Mouse (Mus musculus) layer of hippocampus, postnatal 25 days (tissue): Measurements from ENCODE around the gene Pim3. TPM values are rescaled to one million over a fixed set of nuclear protein-coding genes. Genes with fewer than 3 reads are reported as not detected.

Experiments
- DNase-seq, 2 experiments: peaks; one replicate each; pipeline ENCODE4 v3.0.0; 2022; ENCODE audit warnings: mixed read lengths in 2 of 2, low spot score in 1 of 2; ENCODE audit errors: extremely low spot score in 1 of 2
- total RNA-seq, 2 experiments: library from RNA; stranded (reverse); gene quantifications; 2 replicates each; pipeline ENCODE4 v1.2.3; 2021

Gene Pim3
- total RNA-seq, 2 experiments from 2014 or later, result 30.3 to 38.9 TPM

DNA sequence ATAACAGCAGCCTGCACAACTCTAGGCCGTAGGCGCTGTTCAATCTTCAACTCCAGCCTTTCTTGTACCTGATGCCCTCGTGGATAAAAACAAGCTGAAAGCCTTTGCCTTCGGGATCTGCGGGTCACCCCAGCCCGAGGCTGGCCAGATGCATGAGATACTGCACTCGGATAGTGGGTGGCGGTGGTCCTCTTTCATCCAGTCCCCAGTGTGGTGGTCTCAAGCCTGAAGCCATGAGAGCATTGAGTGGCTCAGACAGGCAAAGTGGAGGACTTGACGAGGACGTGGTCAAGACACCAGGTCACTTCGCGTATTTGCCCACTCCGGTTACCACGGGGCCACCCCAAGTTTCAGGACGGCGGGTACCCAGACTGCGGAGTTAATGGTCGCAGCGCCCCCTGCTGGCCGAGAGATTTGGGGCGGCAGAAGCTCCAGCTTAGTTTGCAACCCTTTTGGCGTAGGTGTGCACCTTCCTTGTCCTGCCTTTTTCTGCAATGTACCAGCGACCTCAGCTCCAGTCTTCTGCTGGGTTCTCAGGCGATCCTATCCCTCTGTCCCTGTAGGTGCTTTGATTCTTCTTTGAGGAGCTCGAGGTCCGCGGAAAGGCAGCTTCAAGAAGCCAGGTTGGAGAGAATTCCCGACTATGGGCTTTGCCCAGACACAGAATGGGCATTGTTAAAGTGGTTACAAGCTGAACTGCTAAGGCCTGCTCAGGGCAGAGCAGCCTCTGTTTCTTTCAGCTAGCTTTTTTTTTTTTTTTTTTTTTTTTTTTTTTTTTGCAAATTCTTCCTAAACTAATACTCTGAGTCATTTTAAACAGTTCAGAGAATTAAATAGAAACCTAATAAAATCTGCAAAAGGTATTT, 14.4 kb downstream of the Pim3 start:
- DNase-seq, result peak; percentile 73 to 92

DNA sequence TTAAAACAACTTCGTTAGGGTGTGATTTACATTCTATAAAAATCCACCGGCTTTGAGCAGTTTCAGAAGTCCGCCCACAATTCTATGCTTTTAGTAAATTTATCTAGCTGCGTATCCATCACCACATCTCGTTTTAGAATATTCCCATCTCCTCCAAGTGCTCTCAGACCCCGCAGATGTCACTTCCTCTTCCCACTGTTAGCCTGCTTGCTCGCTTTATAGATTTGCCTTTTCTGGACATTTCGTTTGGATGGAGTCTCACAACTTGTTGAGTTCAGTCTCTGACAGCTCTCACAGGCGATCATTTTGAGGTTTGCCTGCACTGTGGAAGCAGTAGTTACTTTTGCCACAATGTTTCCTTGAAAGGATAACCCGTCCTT, 15.0 kb downstream of the Pim3 start:
- DNase-seq, result no peak

DNA sequence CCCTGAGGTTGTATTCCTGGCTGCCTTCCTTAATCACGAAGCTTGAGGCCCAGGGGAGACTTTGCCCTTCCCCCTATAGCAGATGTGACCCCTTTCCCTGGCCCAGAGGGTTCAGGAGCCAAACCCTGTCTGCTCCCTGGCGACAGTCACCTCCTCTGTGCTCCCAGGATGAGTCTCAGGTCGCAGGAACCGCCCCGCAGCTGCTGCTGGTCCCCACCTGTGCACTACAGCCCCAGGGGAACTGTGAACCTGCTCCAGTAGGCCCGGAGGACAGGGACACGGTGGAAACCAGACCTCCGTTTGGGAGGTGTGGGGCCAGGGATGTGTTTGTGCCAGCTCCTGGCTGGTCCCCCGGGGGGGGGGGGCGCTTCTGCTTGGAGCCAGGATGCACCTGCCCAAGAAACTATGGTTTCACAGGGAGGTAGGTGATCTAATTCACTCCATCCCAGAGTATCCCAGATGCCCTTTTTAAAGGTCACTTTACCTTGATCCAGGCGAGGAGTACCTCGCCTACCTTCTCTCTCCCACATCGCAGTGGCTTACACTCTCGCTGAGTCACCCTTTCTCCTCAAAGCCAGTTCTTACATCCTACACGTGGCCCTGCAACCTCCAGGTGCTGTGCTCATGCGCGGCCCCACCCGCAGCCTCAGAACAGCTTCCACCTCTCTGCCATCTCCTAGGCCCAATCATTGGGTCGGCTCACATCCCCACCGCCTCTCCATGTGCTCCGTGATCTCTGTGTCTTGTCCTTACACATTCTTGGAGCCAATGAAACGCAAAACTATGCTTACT, 19.5 kb downstream of the Pim3 start:
- no peak for DNase-seq

DNA sequence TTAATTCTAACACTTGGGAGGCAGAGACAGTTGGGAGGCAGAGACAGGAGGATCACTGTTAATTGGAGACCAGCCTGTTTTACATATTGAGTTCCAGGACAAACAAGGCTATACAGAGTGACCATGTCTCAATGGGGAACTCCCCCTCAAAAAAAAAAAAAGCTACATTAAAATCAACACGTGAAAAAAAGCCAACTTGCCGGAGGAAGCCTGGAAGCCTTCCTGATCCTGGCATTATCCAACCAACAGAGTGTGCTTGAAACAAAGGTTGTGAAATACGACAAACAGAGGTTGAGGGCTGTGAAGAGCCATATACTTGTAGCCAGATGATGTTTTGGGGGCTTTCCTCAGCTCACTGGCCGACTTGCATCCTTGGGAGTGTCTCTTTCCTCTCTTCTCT, 20.9 kb downstream of the Pim3 start:
- no peak for DNase-seq

DNA sequence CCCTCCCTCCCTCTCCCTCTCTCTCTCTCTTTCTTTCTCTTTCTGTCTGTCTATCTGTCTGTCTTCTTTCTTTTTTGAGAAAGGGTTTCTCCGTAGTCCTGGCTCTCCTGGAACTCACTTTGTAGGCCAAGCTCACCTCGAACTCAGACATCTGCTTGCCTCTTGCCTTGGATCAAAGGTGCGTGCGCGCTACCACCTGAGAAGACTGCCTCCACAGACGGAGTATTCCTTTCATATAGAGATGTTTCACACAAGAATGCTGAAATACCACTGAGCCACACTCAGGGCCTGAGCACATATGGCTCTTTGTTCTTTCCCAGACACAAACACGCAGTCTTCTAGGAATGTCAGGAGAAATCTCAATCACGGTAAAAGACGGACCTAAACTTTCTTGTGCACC, 21.4 kb downstream of the Pim3 start:
- no peak for DNase-seq

- DNase-seq, result no peak
Measured at GRCm38 (mm10) chr15:88885376-88885775, 23.4 kb downstream of the Pim3 start.

- no peak for DNase-seq
Measured at GRCm38 (mm10) chr15:88889032-88889431, 27.0 kb downstream of the Pim3 start.

- no peak for DNase-seq
Measured at GRCm38 (mm10) chr15:88889994-88890393, 28.0 kb downstream of the Pim3 start.

DNA sequence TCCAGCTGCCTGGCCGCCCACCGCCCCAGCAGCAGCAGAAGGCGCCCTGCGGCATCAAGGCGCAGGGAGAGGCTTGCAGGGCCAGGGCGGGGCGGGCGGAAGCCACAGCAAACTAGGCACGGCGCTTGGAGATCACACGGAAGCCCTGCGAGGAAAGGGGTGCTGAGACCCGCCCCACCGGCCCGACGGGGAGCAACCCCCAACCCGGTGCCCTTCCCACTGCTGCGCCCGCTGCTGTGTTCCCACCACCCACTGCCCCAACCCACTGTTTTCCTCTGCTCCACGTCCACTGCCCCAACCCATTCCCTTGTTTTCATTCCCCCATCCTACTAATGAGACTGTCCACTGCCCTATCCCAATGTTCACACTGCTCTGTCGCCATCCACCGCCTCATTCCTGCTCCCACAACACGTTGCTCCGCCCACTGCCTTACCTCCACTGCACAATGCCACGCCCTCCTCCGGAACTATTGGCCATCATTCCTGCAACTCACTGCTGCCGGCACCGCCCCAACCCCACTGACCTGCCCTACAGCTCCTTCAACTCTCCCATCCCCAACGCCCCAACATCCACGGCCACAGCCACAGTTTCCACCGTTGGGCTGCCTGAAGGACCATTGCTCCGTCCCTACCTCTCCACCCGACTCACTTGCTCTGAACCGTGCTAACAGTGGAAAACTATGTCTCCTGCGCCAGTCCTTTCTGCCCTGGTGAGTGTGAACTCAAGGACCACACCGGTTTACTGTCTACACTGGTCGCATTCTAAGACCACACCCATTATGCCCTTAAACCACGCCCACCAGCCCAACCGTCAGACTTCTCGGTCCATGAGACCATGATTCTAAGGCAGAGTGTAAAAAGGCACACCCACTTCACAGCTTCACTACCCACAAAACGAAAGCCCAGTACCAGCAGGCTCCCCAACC, 29.0 kb downstream of the Pim3 start:
- peak; percentile 35 to 37 for DNase-seq

GRCm38 (mm10) chr15:88891676-88892040, 29.7 kb downstream of the Pim3 start:
- no peak for DNase-seq

GRCm38 (mm10) chr15:88892252-88892651, 30.3 kb downstream of the Pim3 start:
- no peak for DNase-seq

- DNase-seq, result no peak
Measured at GRCm38 (mm10) chr15:88892876-88893275, 30.9 kb downstream of the Pim3 start.

- no peak for DNase-seq
Measured at GRCm38 (mm10) chr15:88895119-88895518, 33.1 kb downstream of the Pim3 start.

DNA sequence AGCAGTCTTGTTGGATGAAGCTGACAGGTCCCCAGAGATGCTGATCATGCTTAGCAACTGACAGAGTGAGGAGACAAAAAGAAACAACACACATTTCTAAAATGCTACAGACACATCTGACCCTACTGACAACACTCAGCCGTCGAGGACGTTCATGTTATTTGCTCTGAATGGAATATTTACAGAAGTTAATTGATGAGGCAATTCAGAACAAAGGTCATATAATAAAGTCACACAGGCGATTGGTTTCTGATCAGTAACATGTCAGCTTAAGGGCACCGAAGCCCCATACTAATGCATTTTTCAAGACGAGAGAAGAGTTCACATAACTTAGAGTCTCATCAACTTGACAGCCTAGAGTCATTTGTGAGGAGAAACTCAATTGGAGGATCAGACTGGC, 33.9 kb downstream of the Pim3 start:
- no peak for DNase-seq

GRCm38 (mm10) chr15:88896341-88896980, 34.5 kb downstream of the Pim3 start:
- no peak for DNase-seq

DNA sequence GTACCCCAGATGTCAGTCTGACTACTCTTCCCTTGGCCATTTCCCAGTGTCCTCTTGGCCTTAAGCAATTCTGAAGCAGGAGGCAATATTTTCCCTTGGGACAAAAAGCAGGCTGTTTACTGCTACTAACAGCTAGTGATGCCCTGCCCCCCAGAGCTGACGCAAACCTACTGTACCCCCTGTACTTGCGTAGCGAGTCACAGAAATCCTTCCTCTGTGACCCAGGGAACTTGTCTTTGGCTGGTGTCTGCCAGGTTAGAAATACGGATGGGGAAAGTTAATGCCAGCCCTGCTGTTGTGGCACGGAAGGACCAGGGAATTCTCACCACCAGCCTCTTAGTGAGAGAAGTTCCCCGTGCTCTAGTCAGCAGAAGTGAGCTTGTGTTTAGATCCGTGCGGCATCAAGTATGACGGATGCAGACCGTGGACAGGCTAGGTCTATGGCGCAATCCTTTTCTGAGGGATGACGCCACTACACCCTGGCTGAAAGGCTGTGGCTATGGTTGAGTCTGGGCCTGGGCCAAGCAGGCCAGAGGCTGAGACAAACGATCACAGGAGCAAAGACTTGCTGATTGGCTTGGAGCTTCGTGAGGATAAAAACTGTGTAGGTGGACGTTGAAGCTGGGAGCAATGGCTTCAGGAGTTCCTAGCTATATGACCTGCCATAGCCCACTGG, 40.4 kb downstream of the Pim3 start:
- no peak for DNase-seq

GRCm38 (mm10) chr15:88903086-88903485, 41.1 kb downstream of the Pim3 start:
- no peak for DNase-seq

DNA sequence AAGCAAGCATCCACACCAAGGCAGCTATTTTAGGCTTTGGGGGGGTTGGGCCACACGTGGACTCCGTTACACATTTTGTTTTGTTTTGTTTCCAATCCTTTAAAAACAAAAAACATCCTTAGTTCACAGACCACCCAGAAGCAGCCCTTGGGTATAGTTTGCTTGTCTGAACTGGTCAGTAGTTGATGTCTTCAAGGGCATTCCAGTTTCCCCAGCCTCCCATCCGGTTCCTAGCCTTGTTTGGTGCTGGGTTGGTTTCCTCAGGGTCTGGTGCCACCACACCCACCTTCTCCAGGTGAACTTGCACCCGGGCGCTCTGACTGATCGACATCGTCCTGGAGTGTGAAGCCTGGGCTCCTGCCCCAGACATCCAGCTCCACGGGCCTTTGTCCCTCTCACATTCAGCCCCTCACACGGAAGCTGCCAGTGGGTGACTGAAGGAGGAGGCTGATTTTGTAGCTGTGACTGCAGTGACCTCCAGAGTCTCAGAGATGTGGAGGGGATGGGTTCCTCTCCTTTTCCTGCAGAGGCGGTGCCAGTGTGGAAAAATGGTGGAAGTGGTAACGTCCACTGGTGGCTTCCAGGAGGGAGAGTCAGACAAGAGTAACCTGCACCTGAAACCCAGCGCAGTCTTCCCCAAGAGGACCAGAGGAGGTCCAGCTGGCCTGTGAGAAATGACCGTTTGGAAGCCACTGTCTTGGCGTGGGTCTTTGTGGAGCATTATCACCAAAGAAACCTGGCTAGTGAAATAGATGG, 42.2 kb downstream of the Pim3 start:
- no peak for DNase-seq

GRCm38 (mm10) chr15:88906347-88906746, 44.4 kb downstream of the Pim3 start:
- DNase-seq, result no peak
